Mouse (Mus musculus) frontal cortex, adult (tissue): ENCODE measurements around the gene Gemin8.
A peak's percentile ranks its signal among the peaks of the same experiment; 100 is the strongest.

Source experiments
- ATAC-seq: cut with Nextera tagmentation; 2 replicates; pipeline ENCODE4 v1.9.2; 2017; ENCODE audit warnings: mild to moderate bottlenecking, moderate library complexity, mixed read lengths; ENCODE audit not compliant: low TSS enrichment

Gene Gemin8

GRCm38 (mm10) chrX:166169892-166170799, at the start of gene Gemin8:
Gene Gemin8 (plus strand): TSS chrX:166170454.
- ATAC-seq, result peak; percentile 98

- peak; percentile 93 for ATAC-seq
Observed at GRCm38 (mm10) chrX:166147158-166147846, 23.0 kb upstream of the Gemin8 start.

- peak; percentile 70 for ATAC-seq
Observed at GRCm38 (mm10) chrX:166162773-166163172, 7.5 kb upstream of the Gemin8 start.

GRCm38 (mm10) chrX:166167307-166167706, 2.9 kb upstream of the Gemin8 start:
- ATAC-seq, result no peak

GRCm38 (mm10) chrX:166167923-166168322, 2.3 kb upstream of the Gemin8 start:
- ATAC-seq, result no peak

GRCm38 (mm10) chrX:166170800-166171738, 815 bp downstream of the Gemin8 start:
- ATAC-seq, result no peak

GRCm38 (mm10) chrX:166172041-166172440, 1.8 kb downstream of the Gemin8 start:
- no peak for ATAC-seq

- no peak for ATAC-seq
Observed at GRCm38 (mm10) chrX:166172661-166173060, 2.4 kb downstream of the Gemin8 start.

- ATAC-seq, result peak; percentile 46
Observed at GRCm38 (mm10) chrX:166173796-166174195, 3.5 kb downstream of the Gemin8 start.

GRCm38 (mm10) chrX:166177929-166178328, 7.7 kb downstream of the Gemin8 start:
- no peak for ATAC-seq

GRCm38 (mm10) chrX:166183094-166183493, 12.8 kb downstream of the Gemin8 start:
- no peak for ATAC-seq

GRCm38 (mm10) chrX:166185327-166185913, 15.2 kb downstream of the Gemin8 start:
- no peak for ATAC-seq

GRCm38 (mm10) chrX:166187803-166188202, 17.5 kb downstream of the Gemin8 start:
- ATAC-seq, result no peak

- ATAC-seq, result no peak
Observed at GRCm38 (mm10) chrX:166196327-166196726, 26.1 kb downstream of the Gemin8 start.

GRCm38 (mm10) chrX:166198266-166198665, 28.0 kb downstream of the Gemin8 start:
- no peak for ATAC-seq

GRCm38 (mm10) chrX:166199812-166200211, 29.6 kb downstream of the Gemin8 start:
- ATAC-seq, result no peak

- ATAC-seq, result peak; percentile 84
Observed at GRCm38 (mm10) chrX:166214576-166214975, 44.3 kb downstream of the Gemin8 start.

- no peak for ATAC-seq
Observed at GRCm38 (mm10) chrX:166216248-166216647, 46.0 kb downstream of the Gemin8 start.

GRCm38 (mm10) chrX:166216720-166217119, 46.5 kb downstream of the Gemin8 start:
- peak; percentile 43 for ATAC-seq

- peak; percentile 31 for ATAC-seq
Observed at GRCm38 (mm10) chrX:166219331-166219730, 49.1 kb downstream of the Gemin8 start.

GRCm38 (mm10) chrX:166226856-166227255, 56.6 kb downstream of the Gemin8 start:
- ATAC-seq, result 0 out of 2 replicates have a peak, but pooled peaks have one; percentile 27
